Mouse (Mus musculus) hindbrain, embryonic 15.5 days (tissue): ENCODE measurements at regions not wholly inside any gene's neighbourhood (a gene's known extent, or its start where the extent isn't known, plus 50 kb on each side); places are given as distances from the start of the nearest gene placed in this dataset.

Experiments
- ATAC-seq: fragments of 200-750 bp; cut with Nextera tagmentation; 2 replicates; pipeline ENCODE4 v1.8.0; 2017; ENCODE audit warnings: low read depth, moderate number of reproducible peaks, moderate TSS enrichment; ENCODE audit not compliant: low FRiP score
- H3K27ac ChIP-seq: fragments of 300-500 bp; sonication (generic); replicated peaks from 2 replicates; pipeline ENCODE4 v1.5.1; 2015; ENCODE audit warnings: mild to moderate bottlenecking, inconsistent platforms
- H3K27me3 ChIP-seq: fragments of 300-500 bp; sonication (generic); 2 replicates; pipeline ENCODE4 v1.6.1; 2015; ENCODE audit warnings: control low read depth, inconsistent platforms
- H3K36me3 ChIP-seq: fragments of 300-500 bp; sonication (generic); 2 replicates; pipeline ENCODE4 v1.6.1; 2015; ENCODE audit warnings: control low read depth, inconsistent platforms
- H3K4me1 ChIP-seq: fragments of 300-500 bp; sonication (generic); replicated peaks from 2 replicates; pipeline ENCODE4 v1.6.1; 2015; ENCODE audit warnings: control low read depth, inconsistent platforms
- H3K4me2 ChIP-seq: fragments of 300-500 bp; sonication (generic); 2 replicates; pipeline ENCODE4 v1.6.1; 2015; ENCODE audit warnings: moderate library complexity, mild to moderate bottlenecking, inconsistent platforms
- H3K4me3 ChIP-seq: fragments of 300-500 bp; sonication (generic); 2 replicates; pipeline ENCODE4 v1.5.1; 2015; ENCODE audit warnings: mild to moderate bottlenecking, inconsistent platforms
- H3K9ac ChIP-seq: fragments of 300-500 bp; sonication (generic); 2 replicates; pipeline ENCODE4 v1.6.1; 2015; ENCODE audit warnings: inconsistent platforms
- H3K9me3 ChIP-seq: fragments of 300-500 bp; sonication (generic); 2 replicates; pipeline ENCODE4 v1.6.1; 2016; ENCODE audit warnings: control low read depth, inconsistent platforms
- WGBS: fragments of 180-500 bp; shearing (Covaris S2); methylation state at CpG from one replicate; pipeline ENCODE4 v1.1.7; 2015; 5-methylcytosine and 5-hydroxymethylcytosine counted together

DNA sequence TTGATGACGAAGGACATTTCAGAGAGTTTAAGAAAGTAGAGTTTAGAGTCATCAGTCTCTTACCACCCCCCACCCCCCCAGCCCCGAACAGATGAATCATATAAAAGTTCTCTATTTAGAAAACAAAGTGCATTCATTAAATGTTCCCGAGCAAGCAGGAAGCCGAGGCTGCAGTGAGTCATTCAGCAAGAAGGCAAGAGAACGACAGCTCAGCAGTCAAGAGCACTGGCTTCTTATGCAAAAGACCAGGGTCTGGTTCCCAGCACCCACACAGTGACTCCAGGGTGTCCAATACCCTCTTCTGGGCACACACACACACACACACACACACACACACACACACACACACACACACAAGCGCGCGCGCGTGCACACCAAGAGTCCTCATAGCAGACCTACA is 107.0 kb upstream of the Spata13 start:
- H3K4me2 ChIP-seq: no peak overlapping the region
- ATAC-seq: no peak
- H3K36me3 ChIP-seq: no peaks in the 10 kb centered on the region

GRCm38 (mm10) chr14:60527951-60528350 is 105.8 kb upstream of the Spata13 start:
- no peak overlapping the region for H3K4me3 ChIP-seq
- WGBS: 94% methylated on average over 5 of the region's 5 CpGs
- no peak overlapping the region for H3K4me2 ChIP-seq
- H3K4me1 ChIP-seq: peaks cover 11% of the 10 kb centered on the region; the same call in 1 of the 2 replicates
- ATAC-seq: no peak
- H3K27ac ChIP-seq: no peak overlapping the region
- H3K36me3 ChIP-seq: no peaks in the 10 kb centered on the region
- H3K9me3 ChIP-seq: no peaks in the 10 kb centered on the region; the same call in 1 of the 2 replicates
- H3K27me3 ChIP-seq: no peaks in the 10 kb centered on the region
- H3K9ac ChIP-seq: no peak overlapping the region

More for the DNA sequence above, 107.0 kb upstream of the Spata13 start:
- H3K9me3 ChIP-seq: no peaks in the 10 kb centered on the region; the same call in 1 of the 2 replicates
- no peak overlapping the region for H3K9ac ChIP-seq
- no peak overlapping the region for H3K27ac ChIP-seq
- H3K27me3 ChIP-seq: no peaks in the 10 kb centered on the region
- no peak overlapping the region for H3K4me3 ChIP-seq
- 86% methylated on average over 10 of the region's 10 CpGs for WGBS
- H3K4me1 ChIP-seq: peaks cover 11% of the 10 kb centered on the region; the same call in 1 of the 2 replicates

DNA sequence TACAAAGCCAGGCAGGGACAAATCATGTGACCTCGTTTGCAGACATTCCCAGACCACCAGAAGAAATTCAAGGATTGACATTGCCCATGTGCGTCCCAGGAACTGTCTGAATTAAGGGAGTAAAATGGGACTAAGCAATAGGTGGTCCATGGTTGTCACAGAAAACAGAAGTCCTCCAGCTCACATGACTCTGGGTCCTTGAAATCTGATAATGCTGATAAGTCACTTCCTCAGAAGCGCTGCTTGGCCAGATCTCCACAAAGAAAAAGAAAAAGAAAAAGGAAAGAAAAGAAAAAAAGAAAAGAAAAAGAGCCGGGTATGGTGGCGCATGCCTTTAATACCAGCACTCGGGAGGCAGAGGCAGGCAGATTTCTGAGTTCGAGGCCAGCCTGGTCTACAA is 105.3 kb upstream of the Spata13 start:
- 90% methylated on average over 7 of the region's 7 CpGs for WGBS
- Histone ChIP-seq H3K27me3 (no peaks in the 10 kb centered on the region), H3K4me2 (no peak overlapping the region), H3K27ac (no peak overlapping the region), H3K4me3 (no peak overlapping the region), H3K36me3 (no peaks in the 10 kb centered on the region), H3K4me1 (peaks cover 13% of the 10 kb centered on the region), H3K9me3 (no peaks in the 10 kb centered on the region; the same call in 1 of the 2 replicates), H3K9ac (no peak overlapping the region)
- no peak for ATAC-seq

DNA sequence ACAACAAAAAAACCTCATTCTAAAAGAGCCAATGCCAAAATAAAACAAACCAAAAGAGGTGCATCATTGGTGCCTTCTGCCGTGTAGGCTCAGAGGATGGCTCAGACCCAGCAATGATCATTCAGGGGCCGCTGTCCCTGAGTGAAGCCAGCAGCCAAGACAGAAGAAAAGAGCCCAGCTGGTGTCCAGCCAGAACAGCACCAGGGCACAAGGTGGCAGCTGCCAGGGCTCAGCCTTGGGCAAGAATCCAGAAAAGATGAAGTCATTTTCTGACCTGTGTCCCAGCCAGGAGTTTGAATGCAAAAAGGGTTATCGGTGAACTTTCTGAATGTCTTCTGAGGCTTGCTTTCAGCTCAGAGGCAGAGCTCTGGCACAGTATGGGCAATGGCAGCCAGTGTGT is 104.8 kb upstream of the Spata13 start:
- H3K4me2 ChIP-seq: no peak overlapping the region
- H3K36me3 ChIP-seq: no peaks in the 10 kb centered on the region
- H3K27me3 ChIP-seq: no peaks in the 10 kb centered on the region
- 31% methylated on average over 3 of the region's 3 CpGs for WGBS
- H3K27ac ChIP-seq: peak overlapping the region; percentile 48; the same call in 1 of the 2 replicates
- peak; percentile 49 for ATAC-seq
- H3K4me3 ChIP-seq: no peak overlapping the region
- H3K4me1 ChIP-seq: peaks cover 18% of the 10 kb centered on the region
- no peaks in the 10 kb centered on the region; the same call in 1 of the 2 replicates for H3K9me3 ChIP-seq
- H3K9ac ChIP-seq: no peak overlapping the region

GRCm38 (mm10) chr14:60529646-60530347 is 104.0 kb upstream of the Spata13 start:
- H3K4me3 ChIP-seq: no peak overlapping the region
- H3K27me3 ChIP-seq: no peaks in the 10 kb centered on the region
- no peak overlapping the region for H3K4me2 ChIP-seq
- H3K4me1 ChIP-seq: peaks cover 20% of the 10 kb centered on the region
- ATAC-seq: peak; percentile 56; the same call in 1 of the 2 replicates
- H3K9me3 ChIP-seq: no peaks in the 10 kb centered on the region; the same call in 1 of the 2 replicates
- H3K9ac ChIP-seq: no peak overlapping the region
- H3K27ac ChIP-seq: no peak overlapping the region
- WGBS: 30% methylated on average over 6 of the region's 7 CpGs
- no peaks in the 10 kb centered on the region for H3K36me3 ChIP-seq

GRCm38 (mm10) chr14:60530348-60530711 is 103.5 kb upstream of the Spata13 start:
- 33% methylated on average over 6 of the region's 6 CpGs for WGBS
- H3K9me3 ChIP-seq: no peaks in the 10 kb centered on the region; the same call in 1 of the 2 replicates

DNA sequence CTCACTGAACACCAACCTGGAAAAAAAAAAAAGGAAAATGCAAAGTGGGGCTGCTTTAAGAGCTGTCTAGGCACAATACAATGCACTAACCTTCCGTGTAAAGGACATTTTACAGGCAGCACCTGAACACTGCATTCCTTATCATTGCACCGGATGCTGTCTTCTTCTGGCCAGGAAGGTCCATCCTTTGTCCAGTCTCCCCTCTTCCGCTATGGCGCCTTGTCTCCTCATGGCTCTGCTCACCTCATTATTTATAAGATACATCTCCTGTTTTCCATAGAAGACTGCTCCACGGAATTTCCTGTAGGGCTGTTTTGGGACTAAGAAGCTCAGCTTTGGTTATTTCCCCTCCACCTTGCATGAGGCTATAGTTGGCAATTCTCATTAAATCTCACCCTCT is 102.8 kb upstream of the Spata13 start:
- Histone ChIP-seq H3K27ac (no peak overlapping the region), H3K9ac (no peak overlapping the region), H3K9me3 (no peaks in the 10 kb centered on the region; the same call in 1 of the 2 replicates), H3K36me3 (no peaks in the 10 kb centered on the region), H3K4me1 (peaks cover 20% of the 10 kb centered on the region), H3K27me3 (no peaks in the 10 kb centered on the region), H3K4me2 (no peak overlapping the region), H3K4me3 (no peak overlapping the region)
- 87% methylated on average over 5 of the region's 5 CpGs for WGBS
- no peak for ATAC-seq

More at GRCm38 (mm10) chr14:60530348-60530711, 103.5 kb upstream of the Spata13 start:
- H3K4me3 ChIP-seq: no peak overlapping the region
- peaks cover 20% of the 10 kb centered on the region for H3K4me1 ChIP-seq
- no peaks in the 10 kb centered on the region for H3K27me3 ChIP-seq
- no peak overlapping the region for H3K9ac ChIP-seq
- ATAC-seq: 0 out of 2 replicates have a peak, but pooled peaks have one; percentile 10
- H3K27ac ChIP-seq: no peak overlapping the region
- H3K36me3 ChIP-seq: no peaks in the 10 kb centered on the region
- H3K4me2 ChIP-seq: no peak overlapping the region

GRCm38 (mm10) chr14:60531766-60532165 is 102.0 kb upstream of the Spata13 start:
- Histone ChIP-seq H3K27me3 (no peaks in the 10 kb centered on the region), H3K9me3 (no peaks in the 10 kb centered on the region; the same call in 1 of the 2 replicates), H3K4me3 (no peak overlapping the region), H3K9ac (no peak overlapping the region), H3K36me3 (no peaks in the 10 kb centered on the region), H3K4me2 (no peak overlapping the region), H3K4me1 (peaks cover 20% of the 10 kb centered on the region), H3K27ac (no peak overlapping the region)
- no peak for ATAC-seq

DNA sequence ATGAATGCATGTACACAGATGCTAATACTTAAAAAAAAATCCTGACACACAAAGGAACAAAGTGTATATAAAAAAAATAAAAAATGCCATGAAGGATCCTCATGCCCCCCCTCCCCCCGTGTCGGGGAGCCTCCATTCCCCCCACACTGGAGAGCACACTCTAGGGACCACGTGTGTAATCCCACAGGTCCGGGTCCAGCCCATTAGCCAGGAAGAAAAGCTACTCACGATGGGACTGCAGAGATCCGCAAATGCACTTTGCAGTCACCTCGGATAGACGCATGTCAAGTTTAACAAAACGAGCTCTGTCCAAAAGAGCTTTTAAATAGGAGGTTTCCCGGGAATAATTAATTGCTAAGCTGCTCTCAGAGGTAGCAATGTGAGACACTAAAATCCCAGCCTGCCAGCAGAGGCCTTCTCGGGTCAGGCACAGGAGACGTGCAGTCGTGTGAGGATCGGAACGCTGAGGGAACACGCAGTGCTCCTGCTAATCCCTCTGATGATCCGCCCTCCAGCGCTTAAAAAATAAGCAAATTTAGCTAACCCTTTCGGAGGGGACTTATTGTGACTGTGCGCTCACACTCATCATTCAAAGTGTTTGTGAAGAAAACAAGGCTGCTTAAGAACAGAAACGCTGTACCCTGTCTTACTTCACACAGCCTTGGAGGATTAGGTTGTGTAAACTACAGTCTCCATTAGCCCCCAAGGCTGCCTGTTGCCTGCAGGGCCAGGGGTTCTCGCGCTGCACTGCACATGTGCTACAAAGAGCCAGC is 100.2 kb upstream of the Spata13 start:
- H3K27ac ChIP-seq: peak overlapping the region; percentile 34
- H3K9me3 ChIP-seq: no peaks in the 10 kb centered on the region; the same call in 1 of the 2 replicates
- H3K4me3 ChIP-seq: no peak overlapping the region
- H3K36me3 ChIP-seq: no peaks in the 10 kb centered on the region
- H3K9ac ChIP-seq: no peak overlapping the region
- H3K27me3 ChIP-seq: no peaks in the 10 kb centered on the region
- H3K4me1 ChIP-seq: peaks cover 20% of the 10 kb centered on the region
- WGBS: 28% methylated on average over 23 of the region's 23 CpGs
- H3K4me2 ChIP-seq: peak overlapping the region; percentile 7; the same call in 1 of the 2 replicates
- no peak for ATAC-seq

DNA sequence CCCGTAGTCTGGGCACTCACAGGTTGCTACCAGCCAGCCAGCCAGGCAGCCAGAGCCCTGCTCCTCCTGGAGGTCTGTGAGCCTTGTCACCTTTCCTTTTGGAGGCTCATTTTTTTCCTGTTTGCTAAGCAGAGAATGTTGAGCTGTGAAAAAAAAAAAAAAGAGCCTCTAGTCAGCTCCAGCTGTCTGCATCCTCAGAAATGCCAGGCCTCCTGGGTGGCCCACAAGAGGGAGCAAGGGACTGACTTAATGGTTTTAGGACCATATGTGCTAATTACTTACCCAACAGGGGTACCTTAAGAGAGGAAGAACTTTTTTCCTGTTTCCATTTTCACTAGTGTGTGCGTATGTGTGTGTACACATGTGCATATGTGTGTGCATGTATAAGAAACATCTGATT is 94.8 kb upstream of the Spata13 start:
- Histone ChIP-seq H3K4me3 (no peak overlapping the region), H3K4me2 (no peak overlapping the region), H3K27me3 (no peaks in the 10 kb centered on the region), H3K4me1 (peaks cover 2% of the 10 kb centered on the region), H3K27ac (no peak overlapping the region), H3K9ac (no peak overlapping the region), H3K36me3 (no peaks in the 10 kb centered on the region), H3K9me3 (no peaks in the 10 kb centered on the region)
- no peak; the same call in 1 of the 2 replicates for ATAC-seq
- WGBS: 68% methylated on average over 2 of the region's 2 CpGs

GRCm38 (mm10) chr14:60540111-60540510 is 93.7 kb upstream of the Spata13 start:
- 71% methylated on average over 4 of the region's 4 CpGs for WGBS
- H3K4me2 ChIP-seq: no peak overlapping the region
- no peak overlapping the region for H3K27ac ChIP-seq
- H3K4me3 ChIP-seq: no peak overlapping the region
- no peaks in the 10 kb centered on the region for H3K36me3 ChIP-seq
- ATAC-seq: no peak
- H3K27me3 ChIP-seq: no peaks in the 10 kb centered on the region
- H3K9me3 ChIP-seq: no peaks in the 10 kb centered on the region
- no peaks in the 10 kb centered on the region for H3K4me1 ChIP-seq
- H3K9ac ChIP-seq: no peak overlapping the region

DNA sequence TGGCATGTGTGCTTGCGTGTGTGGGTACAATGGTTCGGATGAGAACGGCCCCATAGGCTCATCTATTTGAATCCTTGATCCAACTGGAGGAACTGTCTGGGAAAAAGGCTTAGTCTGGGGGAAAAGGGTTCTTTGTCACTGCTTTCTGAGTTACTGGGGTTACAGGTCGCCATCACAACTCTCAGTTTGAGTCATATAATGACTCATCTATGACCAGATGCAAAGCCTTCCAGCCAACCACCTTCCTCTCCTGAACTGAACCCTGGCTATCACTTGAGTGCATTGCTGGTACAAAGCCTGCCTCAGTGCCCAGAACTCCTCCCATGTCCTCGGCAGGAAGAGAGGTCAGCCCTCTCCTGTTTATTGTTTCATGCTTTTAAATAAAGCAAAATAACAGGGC is 92.2 kb upstream of the Spata13 start:
- Histone ChIP-seq H3K9me3 (no peaks in the 10 kb centered on the region), H3K4me3 (no peak overlapping the region), H3K27ac (no peak overlapping the region), H3K4me2 (no peak overlapping the region), H3K4me1 (no peaks in the 10 kb centered on the region), H3K9ac (no peak overlapping the region), H3K36me3 (no peaks in the 10 kb centered on the region), H3K27me3 (no peaks in the 10 kb centered on the region)
- ATAC-seq: no peak
- WGBS: 87% methylated on average over 5 of the region's 5 CpGs
